Mouse (Mus musculus): Measurements from ENCODE around the gene Ankrd55.
"Not testable (repeated sequence)": the region's sequence is repeated elsewhere in the genome, so short reads cannot be mapped to it uniquely, and the experiment has no call there.

Gene Ankrd55

DNA sequence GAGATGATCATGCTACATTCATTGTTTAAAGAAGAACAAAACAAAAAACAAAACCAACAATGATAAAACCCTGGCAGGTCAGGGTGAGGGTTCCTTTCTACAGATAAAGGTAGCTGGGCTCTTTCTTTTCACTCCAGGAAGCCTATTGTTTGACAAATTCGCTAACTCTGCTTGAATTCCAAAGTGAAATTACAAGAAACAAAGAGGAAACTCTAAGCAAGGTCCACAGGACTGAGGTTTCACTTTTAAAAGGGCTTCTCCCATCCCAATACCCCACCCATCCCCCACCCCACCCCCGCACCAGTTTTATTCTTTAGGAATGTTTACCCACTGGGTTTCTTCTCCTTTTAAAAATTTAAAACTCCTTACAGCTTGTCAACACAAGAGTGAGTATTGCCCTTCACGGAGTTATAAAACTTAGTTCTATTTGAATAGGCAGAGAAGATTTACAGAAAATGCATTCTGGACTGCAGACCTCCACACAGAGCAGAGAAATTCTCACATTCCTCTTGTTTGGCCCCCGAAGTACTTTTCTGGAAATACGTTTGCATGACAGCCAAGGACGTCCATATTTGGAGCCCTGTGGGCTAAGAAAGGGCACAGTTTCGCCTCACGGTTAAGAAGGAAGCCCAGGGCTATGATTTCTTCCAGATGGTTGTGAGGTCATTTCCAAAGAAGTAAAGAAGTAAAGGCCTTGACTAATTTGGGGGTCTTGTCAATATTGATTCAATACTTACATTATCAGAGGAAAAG, 128.3 kb downstream of the Ankrd55 start:
- no peak for DNase-seq

DNA sequence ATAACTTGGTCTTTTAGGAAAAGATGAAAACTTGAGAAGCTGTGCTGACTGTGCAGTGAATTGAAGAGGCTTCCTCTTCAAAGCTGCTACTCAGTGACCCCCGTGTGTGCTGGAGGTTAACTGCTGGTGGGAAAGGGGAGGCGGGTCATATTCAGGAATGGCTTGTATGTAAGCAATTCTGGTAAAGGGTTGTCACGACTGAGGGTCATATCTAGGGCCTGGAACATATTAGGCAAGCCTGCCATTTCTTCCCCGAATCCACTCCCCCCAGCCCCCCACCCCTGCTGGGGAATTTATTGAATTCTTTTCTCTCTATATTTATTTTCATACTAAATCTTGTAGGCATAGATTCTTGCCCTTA, 128.9 kb downstream of the Ankrd55 start:
- DNase-seq = no peak

DNA sequence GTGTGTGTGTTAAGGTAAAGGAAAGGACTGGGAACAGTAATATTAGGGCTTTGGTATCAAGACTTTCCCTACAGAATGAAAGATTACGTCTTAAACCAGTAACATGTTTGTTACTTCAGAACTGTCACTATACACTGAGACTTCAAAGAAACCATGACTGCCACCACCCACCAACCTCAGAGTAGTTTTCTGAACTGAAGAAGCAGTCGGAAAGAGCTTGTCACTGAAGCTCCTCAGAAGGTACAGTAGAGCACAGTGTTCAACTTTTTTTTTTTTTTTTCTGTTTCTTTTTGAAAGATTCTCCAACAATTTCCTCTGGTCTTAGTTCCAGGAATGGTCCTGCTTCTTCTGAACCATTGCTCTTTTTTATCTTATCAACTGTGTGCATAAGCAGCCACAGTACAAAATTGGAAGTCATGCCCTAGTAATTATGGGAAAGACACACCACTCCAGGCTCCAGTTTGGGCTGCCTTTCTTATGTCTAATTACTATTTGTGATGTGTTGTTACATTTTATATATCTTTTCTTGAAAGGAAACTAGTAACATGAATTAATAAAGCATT, 129.7 kb downstream of the Ankrd55 start:
- no peak for DNase-seq

DNA sequence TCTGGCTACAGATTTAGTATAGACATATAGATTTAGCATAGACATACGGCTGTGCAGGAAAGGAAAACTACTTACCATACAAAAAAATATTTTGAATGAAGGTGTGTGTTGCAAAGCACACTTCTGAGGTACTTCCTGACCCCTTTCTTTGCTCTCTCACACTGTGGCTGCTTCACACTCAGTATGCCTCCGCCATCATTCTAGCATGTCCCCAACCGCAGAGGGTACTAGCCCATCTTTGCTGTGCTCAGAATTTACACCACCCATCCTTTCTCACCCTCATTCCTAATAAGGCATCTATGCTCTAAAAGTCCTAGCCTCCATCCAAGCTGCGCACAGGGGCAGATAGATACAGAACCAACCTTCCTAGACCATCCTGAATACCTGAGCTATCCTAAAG, 130.3 kb downstream of the Ankrd55 start:
- no peak for DNase-seq

- no peak for DNase-seq
Measured at GRCm38 (mm10) chr13:112424212-112424611, 136.0 kb downstream of the Ankrd55 start.

DNA sequence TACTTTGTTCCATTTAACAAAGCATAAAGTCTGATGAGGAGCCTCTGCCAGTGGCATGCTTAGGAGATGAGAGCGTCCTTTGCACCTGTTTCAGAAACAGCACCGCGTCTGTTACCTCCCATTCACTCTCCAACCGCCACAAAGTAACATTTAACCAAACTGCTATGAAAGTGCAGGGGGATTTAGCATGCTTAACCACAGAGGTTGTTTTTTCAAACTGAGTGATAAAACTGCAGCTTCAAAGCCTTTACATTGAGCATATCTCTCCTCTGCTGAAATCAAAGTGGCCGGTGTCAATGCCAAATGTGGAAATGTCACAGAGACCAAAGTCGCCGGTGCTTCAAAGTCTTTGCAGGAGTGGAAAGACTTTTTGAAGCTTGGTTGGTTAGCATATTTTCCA, 136.4 kb downstream of the Ankrd55 start:
- DNase-seq = no peak

DNA sequence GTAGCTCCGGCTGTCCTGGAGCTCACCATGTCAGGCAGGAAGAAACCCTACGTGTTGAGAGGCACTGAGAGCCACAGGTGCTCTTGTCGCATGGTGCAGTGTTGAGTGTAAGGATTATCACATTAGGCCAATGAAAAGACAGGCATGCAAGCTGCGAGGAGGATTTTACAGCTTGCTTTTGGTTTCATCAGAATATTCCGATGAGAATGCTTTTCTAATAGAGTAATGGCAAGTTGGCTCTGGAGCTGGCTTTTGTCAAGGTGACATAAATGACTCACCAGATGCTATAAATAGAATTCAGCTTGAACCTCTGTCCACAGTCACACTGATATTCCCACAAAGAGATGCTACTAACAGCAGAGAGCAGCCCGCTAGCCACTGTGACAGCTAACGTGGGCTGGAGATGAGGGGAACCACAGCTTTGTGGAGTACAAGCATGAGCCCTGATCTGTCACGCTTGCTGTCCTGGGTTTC, 137.0 kb downstream of the Ankrd55 start:
- no peak for DNase-seq

- DNase-seq = no peak
Measured at GRCm38 (mm10) chr13:112426265-112427135, 138.2 kb downstream of the Ankrd55 start.

GRCm38 (mm10) chr13:112427136-112427470, 138.9 kb downstream of the Ankrd55 start:
- DNase-seq = not testable (repeated sequence)

GRCm38 (mm10) chr13:112427521-112427920, 139.3 kb downstream of the Ankrd55 start:
- no peak for DNase-seq

DNA sequence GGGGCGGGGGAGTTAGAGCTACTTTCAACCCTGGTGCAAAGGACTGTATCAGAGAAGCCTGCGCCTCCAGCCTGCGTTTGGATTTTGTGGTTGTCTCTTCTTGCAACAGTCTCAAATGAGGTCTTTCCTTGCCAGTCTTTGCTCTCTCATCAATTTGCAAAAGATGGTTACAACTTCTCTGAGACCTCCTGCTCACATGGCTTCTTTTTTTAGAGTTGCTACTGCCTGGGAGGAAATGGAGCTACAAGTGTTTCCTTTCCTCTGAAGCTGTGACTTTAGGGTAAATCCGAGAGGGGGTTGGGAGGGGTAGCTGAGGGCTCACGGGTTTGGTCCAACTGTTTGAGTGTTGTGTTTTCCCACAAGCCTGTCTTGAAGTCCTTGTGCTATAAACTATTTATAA, 145.0 kb downstream of the Ankrd55 start:
- DNase-seq = no peak

Data from right cerebral cortex, postnatal 25 days (tissue).